Mouse (Mus musculus): ENCODE data around the gene Timm8a2. TPM values are rescaled to one million over a fixed set of nuclear protein-coding genes. Genes with fewer than 3 reads are reported as not detected.

Timm8a2 gene
- polyA plus RNA-seq, 1 experiment = not detected

- peaks cover 2% of the 10 kb centered on the region for H3K79me3 ChIP-seq (ENCODE audit: low read depth)
- H3ac ChIP-seq (ENCODE audit: control insufficient read depth, insufficient read length, low read depth) = no peak overlapping the region
- H3K36me3 ChIP-seq (ENCODE audit: control insufficient read depth, insufficient read depth) = peaks cover 10% of the 10 kb centered on the region
- H3K4me3 ChIP-seq (ENCODE audit: insufficient read depth, poor library complexity, severe bottlenecking) = no peak overlapping the region
- H3K27me3 ChIP-seq (ENCODE audit: control insufficient read depth, insufficient read depth, insufficient read length) = no peaks in the 10 kb centered on the region
- H3K79me2 ChIP-seq (ENCODE audit: control insufficient read depth, insufficient read depth) = no peaks in the 10 kb centered on the region
- TF ChIP-seq FOSL1 (IDR thresholded peaks at IDR 0.05; ENCODE audit: insufficient read depth, low read length, poor library complexity, severe bottlenecking) = no peak
- TF ChIP-seq MYOD1 (IDR thresholded peaks at IDR 0.05; ENCODE audit: control insufficient read depth, insufficient read length, low read depth) = no peak
- TF ChIP-seq CTCF (IDR thresholded peaks at IDR 0.05; ENCODE audit: control insufficient read depth, insufficient read depth, insufficient read length) = no peak
- no peak for TF ChIP-seq MAX (IDR thresholded peaks at IDR 0.05)
- TF ChIP-seq USF1 (IDR thresholded peaks at IDR 0.05; ENCODE audit: low read depth) = no peak
- no peak for TF ChIP-seq MYOG (IDR thresholded peaks at IDR 0.05; ENCODE audit: control insufficient read depth, extremely low read depth, insufficient read length)
- TF ChIP-seq CEBPB (IDR thresholded peaks at IDR 0.05; ENCODE audit: low read depth) = no peak
Measured at GRCm38 (mm10) chr14:121989869-121990268, 44.6 kb upstream of the Timm8a2 start.

GRCm38 (mm10) chr14:121990897-121991296, 43.6 kb upstream of the Timm8a2 start:
- Histone ChIP-seq H3K36me3 (ENCODE audit: control insufficient read depth, insufficient read depth) (peaks cover 15% of the 10 kb centered on the region), H3ac (ENCODE audit: control insufficient read depth, insufficient read length, low read depth) (no peak overlapping the region), H3K79me3 (ENCODE audit: low read depth) (peaks cover 2% of the 10 kb centered on the region), H3K27me3 (ENCODE audit: control insufficient read depth, insufficient read depth, insufficient read length) (no peaks in the 10 kb centered on the region), H3K4me3 (ENCODE audit: insufficient read depth, poor library complexity, severe bottlenecking) (no peak overlapping the region), H3K79me2 (ENCODE audit: control insufficient read depth, insufficient read depth) (no peaks in the 10 kb centered on the region)
- no peak for TF ChIP-seq CTCF (IDR thresholded peaks at IDR 0.05; ENCODE audit: control insufficient read depth, insufficient read depth, insufficient read length)
- TF ChIP-seq MAX (IDR thresholded peaks at IDR 0.05) = no peak
- TF ChIP-seq FOSL1 (IDR thresholded peaks at IDR 0.05; ENCODE audit: insufficient read depth, low read length, poor library complexity, severe bottlenecking) = no peak
- no peak for TF ChIP-seq MYOG (IDR thresholded peaks at IDR 0.05; ENCODE audit: control insufficient read depth, extremely low read depth, insufficient read length)
- TF ChIP-seq CEBPB (IDR thresholded peaks at IDR 0.05; ENCODE audit: low read depth) = no peak
- no peak for TF ChIP-seq USF1 (IDR thresholded peaks at IDR 0.05; ENCODE audit: low read depth)
- no peak for TF ChIP-seq MYOD1 (IDR thresholded peaks at IDR 0.05; ENCODE audit: control insufficient read depth, insufficient read length, low read depth)

GRCm38 (mm10) chr14:121991921-121992320, 42.6 kb upstream of the Timm8a2 start:
- Histone ChIP-seq H3K79me2 (ENCODE audit: control insufficient read depth, insufficient read depth) (no peaks in the 10 kb centered on the region), H3K79me3 (ENCODE audit: low read depth) (peaks cover 2% of the 10 kb centered on the region), H3K4me3 (ENCODE audit: insufficient read depth, poor library complexity, severe bottlenecking) (no peak overlapping the region), H3ac (ENCODE audit: control insufficient read depth, insufficient read length, low read depth) (no peak overlapping the region), H3K27me3 (ENCODE audit: control insufficient read depth, insufficient read depth, insufficient read length) (no peaks in the 10 kb centered on the region), H3K36me3 (ENCODE audit: control insufficient read depth, insufficient read depth) (peaks cover 23% of the 10 kb centered on the region)
- TF ChIP-seq MYOD1 (IDR thresholded peaks at IDR 0.05; ENCODE audit: control insufficient read depth, insufficient read length, low read depth) (no peak), FOSL1 (IDR thresholded peaks at IDR 0.05; ENCODE audit: insufficient read depth, low read length, poor library complexity, severe bottlenecking) (no peak), USF1 (IDR thresholded peaks at IDR 0.05; ENCODE audit: low read depth) (no peak), MYOG (IDR thresholded peaks at IDR 0.05; ENCODE audit: control insufficient read depth, extremely low read depth, insufficient read length) (no peak), MAX (IDR thresholded peaks at IDR 0.05) (no peak), CTCF (IDR thresholded peaks at IDR 0.05; ENCODE audit: control insufficient read depth, insufficient read depth, insufficient read length) (no peak), CEBPB (IDR thresholded peaks at IDR 0.05; ENCODE audit: low read depth) (no peak)

- Histone ChIP-seq H3K36me3 (ENCODE audit: control insufficient read depth, insufficient read depth) (peaks cover 23% of the 10 kb centered on the region), H3K79me3 (ENCODE audit: low read depth) (peaks cover 2% of the 10 kb centered on the region), H3ac (ENCODE audit: control insufficient read depth, insufficient read length, low read depth) (no peak overlapping the region), H3K4me3 (ENCODE audit: insufficient read depth, poor library complexity, severe bottlenecking) (no peak overlapping the region), H3K27me3 (ENCODE audit: control insufficient read depth, insufficient read depth, insufficient read length) (no peaks in the 10 kb centered on the region), H3K79me2 (ENCODE audit: control insufficient read depth, insufficient read depth) (no peaks in the 10 kb centered on the region)
- TF ChIP-seq MYOD1 (IDR thresholded peaks at IDR 0.05; ENCODE audit: control insufficient read depth, insufficient read length, low read depth) (no peak), FOSL1 (IDR thresholded peaks at IDR 0.05; ENCODE audit: insufficient read depth, low read length, poor library complexity, severe bottlenecking) (no peak), CEBPB (IDR thresholded peaks at IDR 0.05; ENCODE audit: low read depth) (no peak), MAX (IDR thresholded peaks at IDR 0.05) (no peak), MYOG (IDR thresholded peaks at IDR 0.05; ENCODE audit: control insufficient read depth, extremely low read depth, insufficient read length) (no peak), CTCF (IDR thresholded peaks at IDR 0.05; ENCODE audit: control insufficient read depth, insufficient read depth, insufficient read length) (no peak), USF1 (IDR thresholded peaks at IDR 0.05; ENCODE audit: low read depth) (no peak)
Measured at GRCm38 (mm10) chr14:121992395-121993280, 41.8 kb upstream of the Timm8a2 start.

GRCm38 (mm10) chr14:121993616-121994015, 40.9 kb upstream of the Timm8a2 start:
- Histone ChIP-seq H3K79me2 (ENCODE audit: control insufficient read depth, insufficient read depth) (no peaks in the 10 kb centered on the region), H3ac (ENCODE audit: control insufficient read depth, insufficient read length, low read depth) (no peak overlapping the region), H3K79me3 (ENCODE audit: low read depth) (peaks cover 2% of the 10 kb centered on the region), H3K27me3 (ENCODE audit: control insufficient read depth, insufficient read depth, insufficient read length) (no peaks in the 10 kb centered on the region), H3K36me3 (ENCODE audit: control insufficient read depth, insufficient read depth) (peaks cover 23% of the 10 kb centered on the region), H3K4me3 (ENCODE audit: insufficient read depth, poor library complexity, severe bottlenecking) (no peak overlapping the region)
- TF ChIP-seq USF1 (IDR thresholded peaks at IDR 0.05; ENCODE audit: low read depth) (no peak), CEBPB (IDR thresholded peaks at IDR 0.05; ENCODE audit: low read depth) (no peak), MYOG (IDR thresholded peaks at IDR 0.05; ENCODE audit: control insufficient read depth, extremely low read depth, insufficient read length) (no peak), CTCF (IDR thresholded peaks at IDR 0.05; ENCODE audit: control insufficient read depth, insufficient read depth, insufficient read length) (no peak), MAX (IDR thresholded peaks at IDR 0.05) (no peak)

Measured in C2C12 (cell line).